8 mouse cellular contexts compared by ENCODE assay signal in genomic region chrX:7670390-7670881, GRCm38 (mm10). TPM values are rescaled to one million over a fixed set of nuclear protein-coding genes. Genes with fewer than 3 reads are reported as not detected.
DNase-seq lines count a peak whose midpoint lies in the region; ATAC-seq and TF ChIP-seq lines count a peak whose summit lies in the region.

No protein-coding gene starts in this region.

- TF ChIP-seq EP300 in liver, embryonic 14.5 days (IDR thresholded peaks at IDR 0.05; ENCODE audit: low read depth) = no peak

- peaks cover 0 to 15% of the 10 kb centered on the region in 2 experiments; a peak in 2 of 4 replicates for H3K4me1 ChIP-seq in liver, embryonic 14.5 days (replicated peaks; ENCODE audit: control insufficient read depth in 2 of 2, insufficient read depth in 2 of 2, low read length in 1 of 2)

- H3K27ac ChIP-seq in liver, embryonic 14.5 days = no peak overlapping the region

- H3K9me3 ChIP-seq in liver, embryonic 14.5 days (ENCODE audit: control insufficient read depth, low read length) = no peaks in the 10 kb centered on the region

- no peaks in the 10 kb centered on the region for H3K27me3 ChIP-seq in liver, embryonic 14.5 days (ENCODE audit: control insufficient read depth, insufficient read depth, low read length)

- H3K9ac ChIP-seq in liver, embryonic 14.5 days (replicated peaks) = peak overlapping the region; percentile 23

- peak overlapping the region; percentile 50 to 72 for H3K4me3 ChIP-seq in liver, embryonic 14.5 days (ENCODE audit: insufficient read depth in 1 of 2, low read depth in 2 of 2, low read length in 2 of 2)

- H3K36me3 ChIP-seq in liver, embryonic 14.5 days (replicated peaks; ENCODE audit: control insufficient read depth, insufficient read depth, low read depth) = no peaks in the 10 kb centered on the region

- peak overlapping the region; percentile 65 for H3K4me2 ChIP-seq in liver, embryonic 14.5 days (ENCODE audit: low read depth)

- peak; percentile 26 for ATAC-seq in inflammation-experienced regulatory T-cells, adult 6 months
- peak; percentile 72 for ATAC-seq in liver, embryonic 14.5 days (ENCODE audit: insufficient read depth)

- TF ChIP-seq CTCF in liver, embryonic 14.5 days (IDR thresholded peaks at IDR 0.05; ENCODE audit: low read depth) = no peak

- peak; percentile 58 for DNase-seq in ovary, adult 18-20 months (ENCODE audit: low spot score)
- DNase-seq in ovary, postnatal 10 days (ENCODE audit: low spot score) = no peak
- DNase-seq in cerebellum, postnatal 25 days = peak; percentile 65 to 72
- DNase-seq in gastrocnemius, postnatal 25 days = peak; percentile 75
- DNase-seq in liver, embryonic 14.5 days (ENCODE audit: low read depth in 3 of 3, low spot score in 3 of 3) = no peak
- peak; percentile 57 for DNase-seq in naive thymus-derived CD4-positive, alpha-beta T cell, adult 2 months (ENCODE audit: low read depth)
- peak; percentile 78 for DNase-seq in testis, postnatal 10 days (ENCODE audit: low spot score)

- 11% methylated on average over 14 of the region's 19 CpGs for WGBS in liver, embryonic 14.5 days (ENCODE audit: insufficient replicate concordance)

RNA-seq across cellular contexts. Expression of gene Plp2, which starts 0.8 kb away (rescaled TPM):
- total RNA-seq in gastrocnemius, postnatal 25 days (2021) = 10 to 100 TPM; 25.4 to 27.2 TPM
- polyA plus RNA-seq in inflammation-experienced regulatory T-cells, adult 6 months (2017; shearing (Covaris generic)) = 100 to 1,000 TPM; 140 to 192 (median 157) TPM
- polyA plus RNA-seq in liver, embryonic 14.5 days (2012; rRNA removed) = 27.3 and 43.1 TPM in 2 replicates
- 29.0 and 31.0 TPM in 2 replicates for polyA plus RNA-seq in liver, embryonic 14.5 days (2014; fragmentation: Nextera tagmentation; extraction: Ambion mirVana)

RNA-seq across cellular contexts. Expression of gene Magix, which starts 10.6 kb away (rescaled TPM):
- total RNA-seq in gastrocnemius, postnatal 25 days (2021) = 10 to 100 TPM; 16.5 to 21.5 TPM
- polyA plus RNA-seq in inflammation-experienced regulatory T-cells, adult 6 months (2017; shearing (Covaris generic)) = not detected
- polyA plus RNA-seq in liver, embryonic 14.5 days (2012; rRNA removed) = 0.02 and 0.04 TPM in 2 replicates
- polyA plus RNA-seq in liver, embryonic 14.5 days (2014; fragmentation: Nextera tagmentation; extraction: Ambion mirVana) = 0.20 TPM in 1 of 2 replicates, not detected in the other

RNA-seq across cellular contexts. Expression of gene Prickle3, which starts 13.4 kb away (rescaled TPM):
- 10 to 100 TPM; 15.4 to 16.4 TPM for total RNA-seq in gastrocnemius, postnatal 25 days (2021)
- polyA plus RNA-seq in inflammation-experienced regulatory T-cells, adult 6 months (2017; shearing (Covaris generic)) = 1 to 10 TPM; 4.6 to 8.3 (median 7.4) TPM
- polyA plus RNA-seq in liver, embryonic 14.5 days (2012; rRNA removed) = 1.2 and 1.3 TPM in 2 replicates
- polyA plus RNA-seq in liver, embryonic 14.5 days (2014; fragmentation: Nextera tagmentation; extraction: Ambion mirVana) = 0.34 and 1.0 TPM in 2 replicates

RNA-seq across cellular contexts. Expression of gene Gpkow, which starts 26.5 kb away (rescaled TPM):
- total RNA-seq in gastrocnemius, postnatal 25 days (2021) = 10 to 100 TPM; 11.3 to 14.6 TPM
- 10 to 100 TPM; 48.0 to 54.7 (median 52.7) TPM for polyA plus RNA-seq in inflammation-experienced regulatory T-cells, adult 6 months (2017; shearing (Covaris generic))
- 4.4 and 7.0 TPM in 2 replicates for polyA plus RNA-seq in liver, embryonic 14.5 days (2012; rRNA removed)
- 12.6 and 14.6 TPM in 2 replicates for polyA plus RNA-seq in liver, embryonic 14.5 days (2014; fragmentation: Nextera tagmentation; extraction: Ambion mirVana)

RNA-seq across cellular contexts. Expression of gene Syp, which starts 32.2 kb away (rescaled TPM):
- total RNA-seq in gastrocnemius, postnatal 25 days (2021) = 1 to 10 TPM; 1.0 to 1.6 TPM
- polyA plus RNA-seq in inflammation-experienced regulatory T-cells, adult 6 months (2017; shearing (Covaris generic)) = 1 to 10 TPM; 1.8 to 7.0 (median 7.0) TPM
- polyA plus RNA-seq in liver, embryonic 14.5 days (2012; rRNA removed) = 0.34 and 0.39 TPM in 2 replicates
- polyA plus RNA-seq in liver, embryonic 14.5 days (2014; fragmentation: Nextera tagmentation; extraction: Ambion mirVana) = 0.05 and 0.25 TPM in 2 replicates

Comparison
In these comparisons a context has a peak if more than half of its experiments do, and no peak if none do; other contexts are left out.
1. DNase-seq: peak in ovary, adult 18-20 months (single experiment), cerebellum, postnatal 25 days (2 of 2), gastrocnemius, postnatal 25 days (single experiment), naive thymus-derived CD4-positive, alpha-beta T cell, adult 2 months (single experiment) and testis, postnatal 10 days (single experiment); none in ovary, postnatal 10 days (single experiment) and liver, embryonic 14.5 days (0 of 3).